Mouse (Mus musculus) embryonic stem cell, embryonic (primary cell): ENCODE results near the gene Vmn1r7.
"Not testable (repeated sequence)": the region's sequence is repeated elsewhere in the genome, so short reads cannot be mapped to it uniquely, and the experiment has no call there.

Experiments used
- CTCF ChIA-PET, 4 experiments: fragments of 300-600 bp in 2 of 4; fragments of 350-600 bp in 2 of 4; sonication (Branson Sonifier 250); formaldehyde crosslinking; loops; one replicate each; lab custom pipeline; 2022; ENCODE audit warnings: inconsistent platforms in 2 of 4; lab: Charles Lee
- POLR2A ChIA-PET, 4 experiments: fragments of 300-600 bp in 2 of 4; fragments of 350-600 bp in 2 of 4; sonication (Branson Sonifier 250); formaldehyde crosslinking; loops; one replicate each; lab custom pipeline; 2022; ENCODE audit warnings: antibody characterized with exemption in 4 of 4, inconsistent platforms in 1 of 4; lab: Charles Lee

Vmn1r7 gene

DNA sequence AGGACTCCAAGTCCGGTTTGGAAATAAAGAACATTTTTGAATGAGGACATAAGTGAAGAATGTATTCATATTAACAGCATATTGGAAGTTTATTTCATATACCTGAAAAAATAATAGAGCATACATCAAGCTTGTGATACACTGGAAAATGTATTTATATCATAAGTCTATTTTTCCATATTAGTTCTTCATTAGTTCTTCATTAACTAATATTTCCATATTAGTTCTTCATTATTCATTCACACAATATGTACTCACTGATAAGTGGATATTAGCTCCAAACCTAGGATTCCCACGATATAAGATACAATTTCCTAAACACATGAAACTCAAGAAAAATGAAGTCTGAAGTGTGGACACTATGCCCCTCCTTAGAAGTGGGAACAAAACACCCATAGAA lies at the start of gene Vmn1r7:
TSS of gene Vmn1r7 (minus strand) at position 101 of the 400 bp plus-strand sequence.
- CTCF ChIA-PET, POLR2A ChIA-PET: not testable (repeated sequence)

DNA sequence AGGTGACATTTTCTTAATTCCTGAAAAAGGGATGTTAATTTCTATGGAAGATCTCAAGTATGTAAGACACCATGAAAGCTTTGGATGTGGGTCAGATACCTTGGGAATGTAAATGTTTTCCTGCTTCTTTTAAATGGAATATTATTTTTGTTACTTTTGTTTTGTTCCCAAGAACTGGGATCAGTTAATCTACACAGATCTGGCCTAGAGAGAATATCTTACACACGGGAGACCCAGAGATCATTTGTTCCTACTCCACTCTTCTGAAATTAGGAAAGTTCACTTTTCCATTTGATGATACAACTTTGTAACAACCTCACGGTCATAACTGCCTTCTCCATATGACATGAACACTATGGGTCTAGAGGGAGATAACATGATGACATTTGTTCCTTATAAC lies 41.4 kb upstream of the Vmn1r7 start, which contains the start of gene Vmn1r9:
TSS of gene Vmn1r9 (plus strand) at position 301 of the 400 bp plus-strand sequence.
- CTCF ChIA-PET = no interaction called here
- POLR2A ChIA-PET = no interaction called here

DNA sequence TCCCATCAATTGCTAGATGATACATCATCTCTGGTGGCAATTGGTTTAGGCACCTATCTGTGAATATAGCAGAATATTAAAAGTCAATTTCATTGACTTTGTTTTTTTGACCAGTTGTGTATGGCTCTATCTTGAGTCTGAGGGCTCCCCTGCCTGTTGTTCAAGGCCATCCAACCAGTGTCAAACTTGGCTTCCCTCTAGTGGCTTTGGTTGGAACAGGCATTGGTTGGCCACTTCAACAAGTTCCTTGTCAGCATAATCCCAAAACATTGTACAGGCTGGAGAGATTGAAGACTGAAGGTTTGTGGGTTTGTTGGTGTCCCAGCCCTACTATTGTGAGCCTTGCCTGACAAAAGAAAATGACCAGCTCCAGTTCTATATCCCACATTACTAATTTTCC lies 38.6 kb upstream of the Vmn1r7 start:
- CTCF ChIA-PET = no interaction called here

DNA sequence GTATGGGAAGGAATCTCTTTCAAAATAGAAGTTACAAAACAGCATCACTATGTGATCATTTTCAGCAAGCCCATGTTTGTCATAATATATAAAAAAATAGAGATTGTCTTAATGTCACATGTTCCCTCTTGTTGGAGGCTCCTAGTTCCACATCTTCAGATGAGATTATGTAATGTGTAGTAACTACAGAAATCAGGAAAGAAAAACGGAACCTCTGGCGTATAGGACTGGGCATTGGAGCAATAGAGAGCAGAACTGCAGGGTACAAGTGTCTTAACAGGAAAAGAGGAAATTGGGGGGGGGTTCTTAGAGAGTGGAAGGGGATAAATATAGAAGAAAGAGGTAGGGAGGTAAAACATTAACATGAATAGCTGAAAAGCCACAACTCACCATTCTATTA lies 9.6 kb upstream of the Vmn1r7 start:
- ChIA-PET POLR2A (interaction anchor here in 1 of 4 experiments (0.7 kb wide), 1 partner anchor 25 kb away, joined by 3 read pairs; no protein-coding TSS in a partner anchor), CTCF (no interaction called here)

More for the DNA sequence above, 38.6 kb upstream of the Vmn1r7 start:
- POLR2A ChIA-PET = no interaction called here

DNA sequence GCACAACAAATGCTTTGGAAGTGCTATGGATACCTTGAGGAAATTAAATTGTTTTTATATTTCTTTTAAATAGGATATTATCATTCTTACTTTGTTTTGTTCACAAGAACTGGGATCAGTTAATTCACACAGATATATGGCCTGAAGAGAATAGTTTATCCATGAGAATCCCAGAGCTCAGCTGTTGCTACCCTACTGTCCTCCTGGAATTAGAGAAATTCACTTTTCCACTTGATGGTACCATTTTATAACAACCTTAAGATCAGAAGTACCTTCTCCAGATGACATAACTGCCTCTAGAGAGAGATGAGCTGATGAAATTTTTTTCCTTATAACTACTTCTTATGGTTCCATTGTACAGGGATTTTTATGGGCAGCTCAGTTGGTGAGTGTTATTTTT lies 6.9 kb upstream of the Vmn1r7 start, which contains the start of gene Vmn1r8:
TSS of gene Vmn1r8 (plus strand) at position 301 of the 400 bp plus-strand sequence.
- POLR2A ChIA-PET = no interaction called here

DNA sequence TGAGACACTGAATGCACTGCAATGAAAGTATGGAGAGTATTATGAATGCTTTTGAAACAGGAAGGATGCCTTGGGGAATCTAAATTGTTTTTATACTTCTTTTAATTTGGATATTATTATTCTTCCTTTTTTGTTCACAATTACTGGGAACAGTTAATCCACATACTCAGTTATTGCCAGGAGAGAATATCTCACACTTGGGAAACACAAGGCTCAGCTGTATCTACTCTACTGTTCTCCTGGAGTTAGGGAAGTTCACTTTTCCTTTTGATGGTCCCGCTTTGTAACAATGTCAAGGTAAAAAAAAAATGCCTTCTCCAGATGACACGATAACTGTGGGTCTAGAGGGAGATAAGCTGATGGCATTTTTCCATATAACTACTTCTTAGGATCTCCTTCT lies 28.2 kb downstream of the Vmn1r7 start, which contains the start of gene Vmn1r6:
TSS of gene Vmn1r6 (plus strand) at position 301 of the 400 bp plus-strand sequence.
- ChIA-PET POLR2A (no interaction called here), CTCF (no interaction called here)

More for the DNA sequence above, 6.9 kb upstream of the Vmn1r7 start, which contains the start of gene Vmn1r8:
- CTCF ChIA-PET = no interaction called here
